Mouse (Mus musculus) myocyte (in vitro differentiated cells): ENCODE results near the gene Mup21. TPM values are rescaled to one million over a fixed set of nuclear protein-coding genes. Genes with fewer than 3 reads are reported as not detected.

Experiments
- H3K27me3 ChIP-seq: one replicate; pipeline ENCODE4 v1.6.1; 2011; ENCODE audit not compliant: control insufficient read depth, insufficient read depth, insufficient read length
- H3K36me3 ChIP-seq: one replicate; pipeline ENCODE4 v1.6.1; 2011; ENCODE audit not compliant: control insufficient read depth, insufficient read depth
- H3K4me2 ChIP-seq: one replicate; pipeline ENCODE4 v1.6.1; 2011; ENCODE audit warnings: low read depth, control low read depth
- H3K4me3 ChIP-seq: one replicate; pipeline ENCODE4 v1.5.1; 2011; ENCODE audit warnings: mild to moderate bottlenecking, control low read depth, moderate library complexity
- H3K79me2 ChIP-seq: one replicate; pipeline ENCODE4 v1.6.1; 2011; ENCODE audit not compliant: control insufficient read depth, insufficient read depth
- H3ac ChIP-seq: one replicate; pipeline ENCODE4 v1.6.1; 2011; ENCODE audit not compliant: control insufficient read depth, insufficient read length
- CEBPB ChIP-seq: IDR thresholded peaks from 2 replicates; pipeline ENCODE4 v1.6.1; 2011; ENCODE audit warnings: mild to moderate bottlenecking, moderate library complexity; ENCODE audit not compliant: poor library complexity, insufficient read depth, severe bottlenecking
- E2F4 ChIP-seq: IDR thresholded peaks from one replicate; pipeline ENCODE4 v1.6.1; 2011; ENCODE audit warnings: mild to moderate bottlenecking, control low read depth, moderate library complexity; ENCODE audit not compliant: insufficient read depth
- MAX ChIP-seq: IDR thresholded peaks from one replicate; pipeline ENCODE4 v1.6.1; 2011; ENCODE audit warnings: low read depth, mild to moderate bottlenecking, control low read depth
- MYOD1 ChIP-seq, 3 experiments: IDR thresholded peaks; one replicate each; pipeline ENCODE4 v1.6.1; 2011; ENCODE audit warnings: control low read depth in 2 of 3, low read depth in 2 of 3, mild to moderate bottlenecking in 2 of 3, moderate library complexity in 1 of 3; ENCODE audit not compliant: insufficient read length in 2 of 3, control insufficient read depth in 1 of 3
- MYOG ChIP-seq, 3 experiments: IDR thresholded peaks; one replicate each; pipeline ENCODE4 v1.6.1; 2011; ENCODE audit warnings: control low read depth in 2 of 3, low read depth in 2 of 3, mild to moderate bottlenecking in 2 of 3; ENCODE audit not compliant: insufficient read length in 2 of 3, control insufficient read depth in 1 of 3, insufficient read depth in 1 of 3
- POLR2A ChIP-seq: IDR thresholded peaks from one replicate; pipeline ENCODE4 v1.6.1; 2011; ENCODE audit warnings: low read depth, mild to moderate bottlenecking, control low read depth, moderate library complexity; ENCODE audit not compliant: insufficient read length
- POLR2AphosphoS2 ChIP-seq: IDR thresholded peaks from one replicate; pipeline ENCODE4 v1.6.1; 2011; ENCODE audit warnings: low read depth, control low read depth; ENCODE audit not compliant: insufficient read length
- REST ChIP-seq: IDR thresholded peaks from one replicate; pipeline ENCODE4 v1.6.1; 2011; ENCODE audit warnings: mild to moderate bottlenecking, control low read depth, moderate library complexity; ENCODE audit not compliant: insufficient read depth, insufficient read length
- SRF ChIP-seq: IDR thresholded peaks from one replicate; pipeline ENCODE4 v1.6.1; 2011; ENCODE audit warnings: low read depth; ENCODE audit not compliant: control insufficient read depth, insufficient read length
- TCF12 ChIP-seq: IDR thresholded peaks from one replicate; pipeline ENCODE4 v1.6.1; 2011; ENCODE audit warnings: mild to moderate bottlenecking, control low read depth; ENCODE audit not compliant: poor library complexity, insufficient read depth, severe bottlenecking
- TCF3 ChIP-seq: IDR thresholded peaks from one replicate; pipeline ENCODE4 v1.6.1; 2011; ENCODE audit warnings: low read depth, control low read depth; ENCODE audit not compliant: insufficient read length
- USF1 ChIP-seq: IDR thresholded peaks from one replicate; pipeline ENCODE4 v1.6.1; 2011; ENCODE audit warnings: low read depth, mild to moderate bottlenecking, control low read depth, moderate library complexity
- polyA plus RNA-seq: library from polyadenylated mRNA; unstranded; fragments of >200 nt; fragmentation: generic; extraction: Trizol; gene quantifications from one replicate; pipeline ENCODE4 v1.2.1, GENCODE M21; 2012; ENCODE audit warnings: missing spikeins

Gene Mup21
- not detected for polyA plus RNA-seq

GRCm38 (mm10) chr4:62150811-62151210, at the start of gene Mup21:
Gene Mup21, minus strand, starts transcription at chr4:62150863.
- Histone ChIP-seq H3K27me3 (no peaks in the 10 kb centered on the region), H3K4me3 (no peak within 1 kb of the TSS), H3K36me3 (no peaks in the 10 kb centered on the region), H3K79me2 (no peaks in the 10 kb centered on the region), H3K4me2 (no peak within 1 kb of the TSS), H3ac (no peak within 1 kb of the TSS)
- TF ChIP-seq REST (no peak), TCF3 (no peak), MAX (no peak), POLR2AphosphoS2 (no peak), E2F4 (no peak), TCF12 (no peak), POLR2A (no peak), USF1 (no peak), MYOD1 (IDR thresholded peaks at IDR 0.05; ENCODE audit: control insufficient read depth in 1 of 3, insufficient read length in 2 of 3, low read depth in 2 of 3) (no peak), CEBPB (no peak), SRF (no peak), MYOG (IDR thresholded peaks at IDR 0.05; ENCODE audit: control insufficient read depth in 1 of 3, insufficient read depth in 1 of 3, insufficient read length in 2 of 3, low read depth in 2 of 3) (no peak)

- Histone ChIP-seq H3ac (no peak overlapping the region), H3K27me3 (no peaks in the 10 kb centered on the region), H3K4me3 (no peak overlapping the region), H3K4me2 (no peak overlapping the region), H3K79me2 (no peaks in the 10 kb centered on the region), H3K36me3 (peaks cover 7% of the 10 kb centered on the region)
- no peak for TF ChIP-seq REST
- TF ChIP-seq E2F4: no peak
- no peak for TF ChIP-seq USF1
- TF ChIP-seq CEBPB: no peak
- TF ChIP-seq TCF3: no peak
- no peak for TF ChIP-seq TCF12
- no peak for TF ChIP-seq SRF
- no peak for TF ChIP-seq POLR2A
- no peak for TF ChIP-seq MYOD1 (IDR thresholded peaks at IDR 0.05; ENCODE audit: control insufficient read depth in 1 of 3, insufficient read length in 2 of 3, low read depth in 2 of 3)
- TF ChIP-seq MYOG (IDR thresholded peaks at IDR 0.05; ENCODE audit: control insufficient read depth in 1 of 3, insufficient read depth in 1 of 3, insufficient read length in 2 of 3, low read depth in 2 of 3): no peak
- TF ChIP-seq POLR2AphosphoS2: no peak
- TF ChIP-seq MAX: no peak
Observed at GRCm38 (mm10) chr4:62199923-62200529, 49.4 kb upstream of the Mup21 start.

GRCm38 (mm10) chr4:62188778-62189177, 38.1 kb upstream of the Mup21 start:
- Histone ChIP-seq H3K27me3 (no peaks in the 10 kb centered on the region), H3ac (no peak overlapping the region)

GRCm38 (mm10) chr4:62177282-62177681, 26.6 kb upstream of the Mup21 start:
- H3K4me3 ChIP-seq: no peak overlapping the region
- H3K36me3 ChIP-seq: no peaks in the 10 kb centered on the region
- H3ac ChIP-seq: no peak overlapping the region
- TF ChIP-seq SRF (no peak), TCF3 (no peak), REST (no peak), CEBPB (no peak), TCF12 (no peak), E2F4 (no peak), MAX (no peak), USF1 (no peak), POLR2AphosphoS2 (no peak), MYOD1 (IDR thresholded peaks at IDR 0.05; ENCODE audit: control insufficient read depth in 1 of 3, insufficient read length in 2 of 3, low read depth in 2 of 3) (no peak), MYOG (IDR thresholded peaks at IDR 0.05; ENCODE audit: control insufficient read depth in 1 of 3, insufficient read depth in 1 of 3, insufficient read length in 2 of 3, low read depth in 2 of 3) (no peak), POLR2A (no peak)
- H3K27me3 ChIP-seq: no peaks in the 10 kb centered on the region
- no peaks in the 10 kb centered on the region for H3K79me2 ChIP-seq
- H3K4me2 ChIP-seq: no peak overlapping the region

More at GRCm38 (mm10) chr4:62188778-62189177, 38.1 kb upstream of the Mup21 start:
- peaks cover 6% of the 10 kb centered on the region for H3K36me3 ChIP-seq
- TF ChIP-seq E2F4 (no peak), USF1 (no peak), SRF (no peak), REST (no peak), TCF12 (no peak), POLR2AphosphoS2 (no peak), CEBPB (no peak), MYOG (IDR thresholded peaks at IDR 0.05; ENCODE audit: control insufficient read depth in 1 of 3, insufficient read depth in 1 of 3, insufficient read length in 2 of 3, low read depth in 2 of 3) (no peak), MYOD1 (IDR thresholded peaks at IDR 0.05; ENCODE audit: control insufficient read depth in 1 of 3, insufficient read length in 2 of 3, low read depth in 2 of 3) (no peak), POLR2A (no peak), MAX (no peak), TCF3 (no peak)
- no peaks in the 10 kb centered on the region for H3K79me2 ChIP-seq
- H3K4me3 ChIP-seq: no peak overlapping the region
- H3K4me2 ChIP-seq: no peak overlapping the region
